Mouse (Mus musculus): ENCODE results near the gene Klrb1b.

- TF ChIP-seq POLR2A (IDR thresholded peaks at IDR 0.05; ENCODE audit: insufficient read depth, low read depth, low read length): no peak
- no peak for TF ChIP-seq CTCF (IDR thresholded peaks at IDR 0.05; ENCODE audit: insufficient read depth, low read depth, low read length)
These were observed 12.5 kb upstream of the Klrb1b start for GRCm38 (mm10) chr6:128838342-128839265.

All from olfactory bulb, adult 2 months (tissue).